Mouse (Mus musculus) bone marrow, adult 2 months (tissue): ENCODE data around the gene Fcamr.

Experiments used
- CTCF ChIP-seq: fragments of 200-500 bp; IDR thresholded peaks from 2 replicates; pipeline ENCODE4 v1.5.1; 2011; ENCODE audit warnings: low read length, control low read depth; ENCODE audit not compliant: control insufficient read depth, insufficient read depth
- POLR2A ChIP-seq: fragments of 200-500 bp; IDR thresholded peaks from 2 replicates; pipeline ENCODE4 v1.6.1; 2011; ENCODE audit warnings: low read depth, mild to moderate bottlenecking, control low read depth, low read length, borderline replicate concordance; ENCODE audit not compliant: control insufficient read depth

DNA sequence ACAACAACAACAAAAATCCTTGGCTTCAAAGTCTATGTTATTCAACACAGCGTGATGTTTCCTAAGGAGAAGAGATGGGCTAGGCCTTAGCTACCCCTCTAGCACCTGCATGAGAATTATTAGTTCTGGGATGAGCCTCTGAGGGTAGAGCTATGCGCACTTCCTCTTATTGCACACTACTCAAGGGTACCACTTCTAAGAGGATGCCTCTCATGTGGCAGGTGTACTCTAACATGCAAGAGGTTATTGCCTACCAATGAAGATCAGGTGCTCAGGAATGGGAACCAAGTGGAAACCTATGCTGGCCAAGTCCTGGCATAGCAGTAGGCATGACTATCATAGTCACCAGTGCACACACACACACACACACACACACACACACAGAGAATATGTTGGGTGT is 1.3 kb upstream of the Fcamr start:
- TF ChIP-seq POLR2A (no peak), CTCF (no peak)
